Mouse (Mus musculus): ENCODE results near the gene Mpdu1.
A peak's percentile ranks its signal among the peaks of the same experiment; 100 is the strongest.
"Not testable (repeated sequence)": the region's sequence is repeated elsewhere in the genome, so short reads cannot be mapped to it uniquely, and the experiment has no call there.

Mpdu1 gene

DNA sequence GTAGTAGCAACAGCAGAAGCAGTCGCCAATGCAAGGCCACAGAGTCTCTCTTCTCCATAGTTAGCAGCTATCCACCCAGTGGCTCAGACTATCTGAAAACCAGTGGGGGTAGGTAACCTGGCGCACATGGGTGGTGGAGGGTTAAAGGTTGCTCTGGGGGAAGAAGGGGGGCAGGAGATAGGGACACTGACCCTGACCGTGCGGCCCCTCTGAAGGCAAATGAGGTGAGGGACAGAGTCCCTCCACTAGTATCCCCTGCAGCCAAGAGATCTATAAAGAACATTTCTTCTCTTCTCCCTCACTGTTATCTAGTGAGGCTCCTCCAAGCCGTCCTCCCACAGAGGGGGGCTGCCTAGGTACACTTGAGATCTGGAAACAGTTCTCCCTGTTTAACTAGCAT is 44.6 kb downstream of the Mpdu1 start, which contains the start of gene Shbg:
Gene Shbg, minus strand, starts transcription at position 101 of the 400 bp plus-strand sequence.
- DNase-seq, result no peak

GRCm38 (mm10) chr11:69616781-69617180 is 45.7 kb downstream of the Mpdu1 start:
- no peak for DNase-seq

- DNase-seq, result not testable (repeated sequence)
Observed at GRCm38 (mm10) chr11:69614257-69614588, 48.2 kb downstream of the Mpdu1 start.

- DNase-seq, result peak; percentile 90
Observed at GRCm38 (mm10) chr11:69613553-69614256, 48.7 kb downstream of the Mpdu1 start.

DNA sequence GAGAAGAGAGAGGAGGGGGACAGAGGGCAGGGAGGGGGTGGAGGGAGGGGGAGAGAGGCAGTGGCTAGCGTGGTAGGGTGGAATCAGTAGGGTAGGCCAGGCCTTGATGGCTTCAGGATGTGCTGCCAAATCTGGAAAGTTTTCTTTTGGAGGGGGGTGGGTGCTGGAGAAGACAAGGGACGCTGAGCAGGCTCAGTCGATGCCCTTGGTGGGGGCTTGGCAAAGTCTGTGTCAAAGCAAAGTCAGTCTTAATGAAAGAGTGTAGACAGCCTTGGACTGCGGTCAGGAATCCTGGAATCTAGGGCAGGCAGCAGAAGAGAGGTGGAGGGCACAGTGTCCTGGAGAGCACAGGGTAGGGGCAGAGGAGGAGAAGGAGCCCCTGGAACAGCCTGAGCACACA is 51.5 kb downstream of the Mpdu1 start:
- no peak for DNase-seq

GRCm38 (mm10) chr11:69609416-69609815 is 53.0 kb downstream of the Mpdu1 start:
- DNase-seq, result no peak

- DNase-seq, result no peak
Observed at GRCm38 (mm10) chr11:69608525-69608924, 53.9 kb downstream of the Mpdu1 start.

GRCm38 (mm10) chr11:69606832-69607231 is 55.6 kb downstream of the Mpdu1 start:
- no peak for DNase-seq
